Mouse (Mus musculus): ENCODE results near the gene Bbs1.
A peak's percentile ranks its signal among the peaks of the same experiment; 100 is the strongest.
"Not testable (repeated sequence)": the region's sequence is repeated elsewhere in the genome, so short reads cannot be mapped to it uniquely, and the experiment has no call there.

Gene Bbs1

GRCm38 (mm10) chr19:4883961-4884360 lies 22.5 kb downstream of the Bbs1 start:
- no peak for DNase-seq (ENCODE audit: low spot score)

GRCm38 (mm10) chr19:4879324-4879703 lies 27.1 kb downstream of the Bbs1 start:
- no peak for DNase-seq (ENCODE audit: low spot score)

GRCm38 (mm10) chr19:4878405-4879323 lies 27.8 kb downstream of the Bbs1 start, which contains the start of gene Zdhhc24:
Zdhhc24 (plus strand) TSS chr19:4878668.
- peak; percentile 93 for DNase-seq (ENCODE audit: low spot score)

DNA sequence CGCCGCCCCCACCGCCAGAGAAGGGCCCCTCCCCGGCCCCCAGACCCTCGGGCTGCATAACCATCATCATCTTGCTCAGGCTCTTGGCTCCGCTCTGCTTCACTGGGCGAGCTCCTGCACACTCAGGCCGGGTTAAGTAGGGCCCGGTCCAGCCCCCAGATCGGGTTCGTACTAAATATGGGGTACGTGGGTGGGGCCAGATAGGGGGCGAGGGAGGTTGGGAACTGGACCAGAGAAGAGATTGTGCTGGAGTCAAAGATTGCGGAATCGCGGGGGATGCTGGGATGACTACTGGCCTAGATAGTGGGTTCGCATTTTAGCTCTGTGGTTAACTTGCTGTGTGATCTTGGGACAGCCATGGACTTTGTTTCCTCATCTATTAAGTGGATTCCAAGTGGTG lies 28.6 kb downstream of the Bbs1 start, which contains the start of gene Actn3:
Actn3 (minus strand) TSS at position 125 of the 400 bp plus-strand sequence.
- no peak for DNase-seq (ENCODE audit: low spot score)

GRCm38 (mm10) chr19:4876755-4877154 lies 29.7 kb downstream of the Bbs1 start:
- DNase-seq (ENCODE audit: low spot score) = no peak

GRCm38 (mm10) chr19:4876241-4876640 lies 30.2 kb downstream of the Bbs1 start:
- no peak for DNase-seq (ENCODE audit: low spot score)

DNA sequence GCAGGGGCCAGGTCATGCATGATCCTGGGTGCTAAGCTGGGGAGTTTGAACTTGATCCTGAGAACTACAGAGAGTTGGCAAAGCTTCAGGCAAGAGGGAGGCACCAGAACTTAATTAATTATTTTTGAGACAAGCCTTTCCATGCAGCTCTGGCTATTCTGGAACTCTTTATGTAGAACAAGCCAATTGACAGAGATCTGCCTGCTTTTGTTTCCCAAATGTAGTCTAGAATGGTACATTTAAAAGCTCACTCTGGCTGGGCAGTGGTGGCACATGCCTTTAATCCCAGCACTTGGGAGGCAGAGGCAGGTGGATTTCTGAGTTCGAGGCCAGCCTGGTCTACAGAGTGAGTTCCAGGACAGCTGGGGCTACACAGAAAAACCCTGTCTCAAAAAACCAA lies 31.8 kb downstream of the Bbs1 start:
- not testable (repeated sequence) for DNase-seq (ENCODE audit: low spot score)

GRCm38 (mm10) chr19:4865147-4865546 lies 41.3 kb downstream of the Bbs1 start:
- DNase-seq (ENCODE audit: low spot score) = no peak

DNA sequence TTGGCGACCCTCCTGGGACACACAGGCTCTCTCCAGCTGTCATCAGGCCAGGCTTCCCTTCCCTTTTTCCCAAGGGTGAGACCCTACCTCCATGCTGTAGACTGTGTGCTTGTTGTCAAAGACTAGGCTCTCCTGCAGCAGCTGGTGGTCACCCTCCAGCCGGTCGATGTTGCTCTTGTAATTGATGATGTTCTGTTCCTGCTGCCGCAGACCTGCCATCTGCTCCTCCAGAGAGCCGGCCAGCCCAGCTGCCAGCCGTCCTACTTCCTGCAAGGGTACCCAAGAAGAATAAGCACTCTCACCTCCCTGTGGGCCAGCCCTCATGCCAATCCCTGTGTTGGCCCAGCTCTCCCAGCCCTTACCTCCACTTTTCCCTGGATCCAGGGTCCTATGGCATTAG lies 43.4 kb downstream of the Bbs1 start:
- DNase-seq (ENCODE audit: low spot score) = no peak

DNA sequence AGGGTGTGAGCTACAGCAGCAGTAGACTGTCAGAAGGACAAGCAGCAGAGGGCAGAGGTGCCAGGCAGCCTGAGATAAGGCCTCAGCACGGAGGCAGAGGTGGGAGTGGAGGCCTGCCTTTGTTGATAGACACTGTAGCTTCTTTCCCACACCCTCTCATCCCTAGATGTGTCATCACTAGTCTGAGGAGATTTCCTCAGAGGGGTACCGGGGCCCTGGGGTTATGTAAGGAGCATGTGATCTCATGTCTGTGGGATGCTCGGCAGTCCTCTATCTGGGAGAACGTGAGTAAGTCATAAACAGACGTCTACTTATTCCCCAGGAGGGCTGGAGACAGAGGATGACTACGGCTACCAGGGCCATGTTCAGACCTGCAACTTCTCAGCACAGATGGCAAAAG lies 47.3 kb downstream of the Bbs1 start:
- DNase-seq (ENCODE audit: low spot score) = no peak

- DNase-seq (ENCODE audit: low spot score) = no peak
Measured at GRCm38 (mm10) chr19:4855951-4856350, 50.5 kb downstream of the Bbs1 start.

DNA sequence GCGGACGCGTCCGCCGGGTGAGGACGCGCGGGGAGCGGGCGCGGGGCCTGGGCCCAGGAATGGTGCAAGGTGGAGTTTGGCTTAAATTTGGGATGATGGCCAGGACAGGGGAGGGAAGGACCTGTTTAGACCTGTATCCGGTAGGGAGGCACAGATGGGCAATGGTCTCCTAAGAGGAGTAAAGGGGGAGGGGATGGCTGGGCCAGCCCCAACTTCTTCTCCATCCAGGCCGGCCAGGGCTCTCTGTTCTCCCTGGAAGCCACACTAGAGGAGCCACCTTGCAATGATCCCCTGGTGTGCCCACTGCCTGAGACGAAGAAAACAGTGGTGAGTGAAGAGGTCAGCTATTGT lies 51.0 kb downstream of the Bbs1 start:
- no peak for DNase-seq (ENCODE audit: low spot score)

- DNase-seq (ENCODE audit: low spot score) = peak; percentile 85
Measured at GRCm38 (mm10) chr19:4854552-4855469, 51.6 kb downstream of the Bbs1 start, which contains the start of gene Ctsf. Ctsf (plus strand) TSS chr19:4855130.

DNA sequence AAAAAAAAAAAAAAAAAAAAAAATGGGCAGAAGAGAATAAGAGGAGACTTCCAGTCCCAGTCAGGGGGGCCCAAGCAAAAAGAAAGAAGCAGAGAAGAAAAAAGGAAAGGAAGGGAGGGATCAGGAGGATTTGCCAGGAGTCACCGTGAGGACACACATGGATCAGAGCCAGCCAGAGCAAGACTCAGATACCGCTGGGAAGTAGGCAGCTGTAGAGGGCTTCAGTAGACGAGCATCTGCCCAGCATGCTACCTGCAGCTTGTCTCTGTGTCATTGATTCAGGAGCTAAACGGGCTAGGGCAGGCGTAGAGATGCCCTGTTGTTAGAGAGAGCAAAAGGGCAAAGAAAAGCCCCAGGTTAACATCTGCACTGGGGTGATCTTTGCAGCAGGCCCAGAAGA lies 56.1 kb downstream of the Bbs1 start:
- no peak for DNase-seq (ENCODE audit: low spot score)

- no peak for DNase-seq (ENCODE audit: low spot score)
Measured at GRCm38 (mm10) chr19:4849800-4850199, 56.6 kb downstream of the Bbs1 start.

GRCm38 (mm10) chr19:4847490-4847889 lies 58.9 kb downstream of the Bbs1 start:
- no peak for DNase-seq (ENCODE audit: low spot score)

DNA sequence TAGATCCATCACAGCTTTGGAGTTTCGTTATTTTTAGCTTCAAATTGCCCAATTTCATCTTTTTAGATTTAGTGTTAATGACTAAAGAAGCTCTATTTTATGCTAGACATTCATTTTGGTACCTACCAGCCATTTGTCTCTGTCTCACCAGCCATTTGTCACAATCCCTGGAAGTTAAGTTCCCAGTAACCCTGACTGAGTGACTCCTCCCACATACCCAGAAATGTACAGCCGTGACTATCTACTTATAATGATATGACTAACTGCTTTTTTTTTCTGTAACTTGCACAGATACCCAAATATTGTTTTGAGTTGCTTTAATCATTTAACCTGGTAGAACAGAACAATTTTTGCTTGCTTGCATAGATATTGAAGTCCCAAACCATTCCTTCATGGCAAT lies 60.6 kb downstream of the Bbs1 start:
- DNase-seq (ENCODE audit: low spot score) = no peak

- no peak for DNase-seq (ENCODE audit: low spot score)
Measured at GRCm38 (mm10) chr19:4842611-4843010, 63.8 kb downstream of the Bbs1 start.

DNA sequence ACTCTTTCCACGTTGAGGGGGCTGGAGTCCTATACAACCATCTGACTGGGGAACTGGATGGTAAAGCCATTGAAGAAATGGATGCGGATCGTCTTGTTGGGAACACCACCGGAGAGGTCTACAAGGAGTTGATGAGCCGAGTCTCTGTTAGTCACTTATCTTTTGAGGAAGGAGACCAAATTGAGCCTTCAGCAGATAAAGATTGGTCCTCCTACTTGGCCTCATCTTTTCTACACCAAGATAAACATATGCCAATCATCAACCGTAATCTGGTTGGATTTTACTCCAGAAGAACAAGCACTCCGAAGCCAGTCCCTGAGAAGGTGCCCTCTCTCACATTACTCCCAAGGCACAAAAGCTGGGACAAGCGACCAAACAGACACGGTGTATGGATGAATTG lies 65.6 kb downstream of the Bbs1 start:
- DNase-seq (ENCODE audit: low spot score) = no peak

GRCm38 (mm10) chr19:4839149-4839548 lies 67.3 kb downstream of the Bbs1 start, which contains the start of the genes Ccs and Ccdc87:
Ccs (minus strand) TSS chr19:4839332.
Ccdc87 (plus strand) TSS chr19:4839366.
- DNase-seq (ENCODE audit: low spot score) = peak; percentile 95

GRCm38 (mm10) chr19:4838526-4839140 lies 67.8 kb downstream of the Bbs1 start:
- DNase-seq (ENCODE audit: low spot score) = no peak

GRCm38 (mm10) chr19:4837049-4837448 lies 69.4 kb downstream of the Bbs1 start:
- DNase-seq (ENCODE audit: low spot score) = no peak
